Mouse (Mus musculus) erythroblast, embryonic 14.5 days (primary cell): ENCODE measurements around the gene Megf9.

Experiments
- GATA1 ChIP-seq: IDR thresholded peaks from 2 replicates; pipeline ENCODE4 v1.6.1; 2012; ENCODE audit warnings: low read length, inconsistent platforms, mixed read lengths
- TAL1 ChIP-seq: IDR thresholded peaks from 3 replicates; pipeline ENCODE4 v1.6.1; 2012; ENCODE audit warnings: low read length, inconsistent platforms, mixed read lengths

DNA sequence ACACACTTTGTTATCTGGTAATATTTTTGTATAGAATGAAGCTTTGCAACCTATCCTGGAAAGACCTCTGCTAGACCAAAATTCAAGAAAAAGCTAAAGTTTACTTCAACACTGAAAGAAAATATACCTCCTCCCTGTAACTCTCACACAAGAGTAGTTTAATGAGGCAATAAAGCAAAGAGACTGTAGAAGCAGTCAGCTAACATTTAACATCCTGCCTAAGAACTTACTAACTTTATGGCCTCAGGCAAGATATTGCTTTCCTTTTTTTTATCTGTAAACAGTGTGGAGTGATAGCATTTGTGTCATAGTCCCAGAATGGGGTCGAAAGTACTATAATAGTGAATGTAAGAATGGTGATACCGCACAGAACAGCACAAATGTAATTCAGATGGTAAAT is 45.0 kb downstream of the Megf9 start:
- TF ChIP-seq TAL1 (no peak), GATA1 (no peak)
